Mouse (Mus musculus): ENCODE data around the gene Ak2. TPM values are rescaled to one million over a fixed set of nuclear protein-coding genes. Genes with fewer than 3 reads are reported as not detected.

Ak2 gene
- total RNA-seq, 2 experiments from 2014 or later, result 30.5 to 30.7 TPM

DNA sequence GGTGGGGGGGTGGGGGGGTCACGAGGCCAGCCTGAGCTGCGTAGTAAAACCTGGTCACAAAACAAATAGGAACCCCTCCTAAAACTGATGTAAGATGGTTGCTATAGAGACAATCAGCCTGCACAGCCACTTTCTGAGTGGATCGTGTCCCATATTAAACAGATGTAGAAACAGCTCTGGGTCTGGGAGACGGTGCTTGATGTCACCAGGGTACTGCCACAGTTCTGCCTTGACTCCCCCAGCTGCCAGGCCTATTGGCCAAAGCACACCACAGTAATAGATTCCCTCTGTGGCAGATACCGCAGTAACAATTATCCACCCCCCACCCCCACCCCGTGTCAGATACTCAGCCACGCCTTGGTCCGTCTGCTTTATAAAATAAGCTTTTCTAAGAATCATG, 6.6 kb downstream of the Ak2 start:
- intact Hi-C loops (cut with DNase I), result no loop called here
- DNase-seq (ENCODE audit: extremely low spot score in 1 of 2, low spot score in 2 of 2), result no peak

DNA sequence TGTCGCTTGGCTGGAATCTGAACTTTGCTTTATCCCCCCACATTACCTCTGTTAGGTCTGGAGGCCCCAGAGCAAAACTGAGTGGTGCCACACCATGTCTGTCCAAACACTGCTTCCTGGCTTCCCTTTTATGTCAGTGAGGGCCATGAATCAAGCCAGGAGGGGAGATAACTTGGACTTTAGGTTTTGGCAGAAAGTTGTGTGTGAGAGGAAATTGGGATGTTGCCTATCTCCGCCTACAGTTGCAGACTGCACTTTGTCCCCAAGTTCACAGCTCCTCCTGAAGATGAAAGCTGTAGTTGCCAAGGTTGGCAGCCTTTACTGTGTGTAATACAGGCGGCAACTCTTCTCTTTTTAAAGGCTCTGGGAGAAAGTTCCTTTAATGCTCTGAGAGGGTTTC, 9.0 kb downstream of the Ak2 start:
- intact Hi-C loops (cut with DNase I), result no loop called here
- DNase-seq (ENCODE audit: extremely low spot score in 1 of 2, low spot score in 2 of 2), result no peak

DNA sequence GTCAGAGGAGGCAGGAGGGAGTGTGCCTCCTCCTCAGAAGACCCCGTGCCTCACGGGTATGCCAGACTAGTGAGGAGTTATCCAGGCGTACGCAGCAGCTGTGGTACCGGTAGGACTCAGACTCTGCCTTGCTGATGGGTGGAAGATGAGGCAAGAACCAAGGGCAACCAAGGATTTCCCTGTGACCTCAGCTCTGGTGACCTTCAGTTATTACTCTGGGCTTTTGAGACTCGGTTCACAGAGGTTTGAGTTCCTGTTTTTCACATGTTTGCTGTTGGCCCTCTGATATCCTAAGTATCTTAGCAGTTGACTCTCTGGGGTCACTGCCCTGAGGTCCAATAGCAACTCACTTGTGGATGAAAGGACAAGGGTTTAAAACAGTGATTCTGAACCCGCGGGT, 12.0 kb downstream of the Ak2 start:
- intact Hi-C loops (cut with DNase I), result no loop called here
- DNase-seq (ENCODE audit: extremely low spot score in 1 of 2, low spot score in 2 of 2), result no peak

DNA sequence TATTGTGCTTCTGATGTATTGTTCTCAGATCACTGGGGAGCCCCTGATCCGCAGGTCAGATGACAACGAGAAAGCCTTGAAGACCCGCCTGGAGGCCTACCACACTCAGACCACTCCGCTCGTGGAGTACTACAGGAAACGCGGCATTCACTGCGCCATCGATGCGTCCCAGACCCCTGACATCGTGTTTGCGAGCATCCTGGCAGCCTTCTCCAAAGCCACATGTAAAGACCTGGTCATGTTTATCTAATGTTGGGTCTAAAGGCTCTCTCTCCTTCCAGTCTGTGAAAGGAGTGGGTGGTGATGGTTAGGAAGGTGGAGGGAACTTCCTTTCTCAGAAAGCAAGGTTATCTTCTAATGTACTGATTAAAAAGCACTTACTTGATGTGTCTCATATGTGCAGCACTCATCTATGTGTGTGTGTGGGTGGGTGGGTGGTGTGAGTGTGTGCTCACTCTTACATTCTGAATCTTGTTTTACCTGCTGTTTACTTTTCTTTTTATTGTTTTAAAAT, 16.3 kb downstream of the Ak2 start:
- intact Hi-C loops (cut with DNase I), result no loop called here
- DNase-seq (ENCODE audit: extremely low spot score in 1 of 2, low spot score in 2 of 2), result no peak

DNA sequence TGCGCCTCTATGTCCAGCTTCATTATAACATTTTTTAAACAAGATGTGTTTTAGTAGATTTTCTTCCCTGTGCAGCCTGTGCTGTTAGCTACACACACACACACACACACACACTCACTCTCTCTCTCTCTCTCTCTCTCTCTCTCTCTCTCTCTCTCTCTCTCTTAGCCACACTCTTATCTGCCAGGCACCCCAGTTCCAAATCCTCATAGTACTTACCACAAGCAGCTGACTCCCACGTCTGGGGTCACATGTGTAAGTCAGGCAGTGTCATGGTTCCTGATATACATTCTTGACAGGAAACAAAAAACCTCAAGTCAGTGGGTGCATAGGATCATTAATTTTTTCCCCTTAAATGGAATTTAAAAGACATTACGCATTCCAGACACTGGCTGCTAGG, 16.9 kb downstream of the Ak2 start:
- intact Hi-C loops (cut with DNase I), result no loop called here

DNA sequence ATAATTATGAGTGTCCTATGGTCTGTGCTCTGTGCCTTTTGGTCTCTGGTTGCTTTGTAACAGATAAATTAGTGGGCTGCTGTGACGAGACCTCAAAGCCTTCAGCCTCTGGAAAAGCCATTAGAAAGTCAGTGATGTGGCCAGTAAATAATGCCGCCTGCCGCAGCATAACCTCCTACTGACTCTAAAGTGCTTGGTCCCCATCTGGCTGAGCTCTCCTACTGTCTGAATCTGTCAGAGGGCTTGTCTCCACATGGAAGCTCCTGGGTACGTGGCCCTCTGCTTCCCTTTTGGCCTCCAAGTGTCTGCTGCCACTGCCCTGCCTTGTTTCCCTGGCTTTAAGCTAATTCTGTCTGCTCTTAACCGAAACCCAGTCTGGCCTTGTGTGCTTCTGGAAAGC, 17.8 kb downstream of the Ak2 start:
- intact Hi-C loops (cut with DNase I), result no loop called here
- DNase-seq (ENCODE audit: extremely low spot score in 1 of 2, low spot score in 2 of 2), result no peak

More for the DNA sequence above, 16.9 kb downstream of the Ak2 start:
- DNase-seq (ENCODE audit: extremely low spot score in 1 of 2, low spot score in 2 of 2), result no peak

DNA sequence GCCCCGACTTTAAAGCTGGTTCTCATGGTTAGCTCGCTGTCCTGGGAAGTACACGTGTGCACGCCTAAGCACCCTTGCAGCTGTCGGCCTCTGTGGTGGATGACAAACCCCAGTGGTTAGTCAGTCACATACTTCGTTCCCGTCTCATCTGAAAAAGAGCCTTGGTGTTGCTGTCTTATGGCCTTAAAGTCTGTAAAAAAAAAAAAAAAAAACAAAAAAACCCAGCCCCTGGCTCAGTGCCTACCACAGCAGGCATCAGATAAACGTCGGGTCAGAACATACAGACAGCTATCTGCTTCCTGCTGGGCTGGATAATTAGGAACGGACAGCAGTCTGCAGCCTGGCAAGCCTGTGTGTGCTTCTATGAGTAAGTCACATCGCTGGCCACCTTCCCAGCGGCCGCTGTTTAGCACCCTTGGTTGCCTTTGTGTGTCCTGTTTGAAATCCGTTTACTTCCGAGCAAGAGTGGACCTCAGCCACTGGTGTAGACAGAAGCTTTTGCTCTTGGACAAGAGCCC, 19.9 kb downstream of the Ak2 start:
- intact Hi-C loops (cut with DNase I), result no loop called here
- DNase-seq (ENCODE audit: extremely low spot score in 1 of 2, low spot score in 2 of 2), result peak in 1 of 2 experiments; percentile 64

DNA sequence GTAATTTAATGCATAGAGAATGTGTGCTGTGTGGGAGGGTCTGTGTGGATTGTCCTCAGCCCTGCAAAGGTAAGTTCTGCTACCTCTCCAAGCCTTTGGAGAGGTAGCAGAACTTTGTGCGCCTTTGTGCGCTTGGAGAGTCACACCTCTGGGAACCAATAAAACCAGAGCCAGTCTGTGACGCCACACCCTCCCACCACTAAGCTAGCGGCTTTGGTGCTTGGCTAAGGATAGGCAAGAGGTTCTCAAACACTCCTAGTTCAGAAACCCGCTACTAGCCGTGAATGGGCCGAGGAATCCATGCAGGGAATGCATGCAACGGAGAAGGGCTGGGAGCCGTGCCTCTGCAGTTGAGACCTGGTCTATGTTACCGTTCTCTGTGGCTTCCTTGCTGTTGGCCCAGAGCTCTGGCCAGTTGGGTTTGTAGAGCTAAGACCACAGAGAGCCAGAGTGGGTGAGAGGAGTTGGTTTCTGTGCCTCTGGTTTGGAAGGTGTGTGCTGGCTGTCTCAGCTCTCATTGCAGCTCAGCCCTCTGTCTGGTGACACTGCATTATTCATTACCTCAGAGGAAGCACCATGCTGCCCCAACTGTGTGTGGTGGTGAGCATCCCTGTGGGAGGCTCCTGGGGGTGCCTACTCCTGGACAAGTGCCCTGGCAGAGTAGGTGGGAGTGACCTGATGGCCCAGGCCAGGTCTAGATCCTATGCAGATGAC, 21.6 kb downstream of the Ak2 start:
- intact Hi-C loops (cut with DNase I), result no loop called here
- DNase-seq (ENCODE audit: extremely low spot score in 1 of 2, low spot score in 2 of 2), result no peak

DNA sequence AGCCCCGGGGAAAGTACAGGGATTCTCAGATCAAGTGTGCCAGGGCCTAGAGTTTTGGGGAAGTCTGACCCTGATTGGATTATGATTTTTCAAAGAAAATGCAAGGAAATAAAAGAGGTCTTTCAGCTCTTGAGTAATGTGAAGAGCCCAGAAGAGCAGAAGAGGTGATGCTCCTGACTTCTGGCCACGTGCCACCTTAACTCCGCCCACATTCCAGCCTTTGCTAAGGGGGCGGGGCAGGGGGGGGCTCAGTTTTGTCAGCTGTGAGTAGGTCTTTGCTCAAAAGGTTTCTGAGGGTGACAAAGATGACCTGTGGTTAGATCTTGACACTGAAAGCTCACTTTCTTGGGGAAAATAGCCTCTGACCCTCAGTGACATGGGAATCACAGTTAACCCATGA, 24.6 kb downstream of the Ak2 start:
- intact Hi-C loops (cut with DNase I), result no loop called here
- peak in 1 of 2 experiments; percentile 63 for DNase-seq (ENCODE audit: extremely low spot score in 1 of 2, low spot score in 2 of 2)

DNA sequence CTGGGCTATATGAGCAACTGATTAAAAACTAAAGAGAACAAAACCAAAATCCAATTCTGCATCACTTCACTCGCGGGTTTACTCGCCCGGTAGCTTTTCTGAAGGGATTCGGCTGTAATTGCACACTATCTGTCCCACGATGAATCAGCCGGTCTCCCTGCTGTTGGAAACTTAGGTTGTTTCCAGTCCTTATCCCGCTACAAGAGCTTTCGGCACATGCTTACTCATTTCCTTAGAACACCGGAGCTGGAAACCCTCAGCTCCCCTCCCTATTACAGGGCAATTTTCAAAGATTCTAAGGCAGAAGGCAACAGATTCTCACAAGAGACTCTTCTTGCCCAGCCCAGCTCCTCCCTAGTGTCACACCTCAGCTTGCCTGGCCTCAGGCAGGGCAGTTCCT, 25.4 kb downstream of the Ak2 start:
- DNase-seq (ENCODE audit: extremely low spot score in 1 of 2, low spot score in 2 of 2), result no peak
- intact Hi-C loops (cut with DNase I), result no loop called here

DNA sequence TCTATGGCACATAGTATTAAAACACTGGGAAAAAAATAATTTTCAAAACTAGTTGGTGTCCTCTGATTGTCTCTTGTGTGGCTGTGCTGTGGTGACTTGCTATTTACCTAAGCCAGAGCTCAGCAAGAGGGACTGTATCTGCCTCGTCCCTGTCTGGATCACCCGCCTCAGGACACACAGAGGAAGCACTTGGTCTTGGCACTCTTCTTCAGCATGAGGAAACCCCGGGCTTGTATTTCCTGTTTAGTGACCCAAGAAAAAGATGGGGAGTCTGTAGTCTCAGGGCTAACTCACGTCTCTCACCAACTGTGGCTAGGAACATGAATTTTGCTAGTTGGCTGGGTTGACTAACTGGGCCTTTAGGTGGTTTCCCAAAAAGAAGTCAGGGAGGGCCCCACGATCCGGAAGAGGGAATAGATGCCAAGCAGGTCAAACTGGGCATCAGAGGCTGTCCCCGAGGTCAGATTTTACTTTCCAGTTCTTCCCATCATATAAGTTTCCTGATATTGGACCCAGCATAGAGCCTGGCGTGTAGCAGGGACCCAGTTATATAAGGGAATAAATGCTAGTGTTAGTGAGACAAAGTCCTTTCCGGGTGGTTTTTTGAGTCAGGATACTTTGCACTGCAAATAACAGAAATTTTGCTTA, 27.2 kb downstream of the Ak2 start:
- no peak for DNase-seq (ENCODE audit: extremely low spot score in 1 of 2, low spot score in 2 of 2)
- intact Hi-C loops (cut with DNase I), result no loop called here

DNA sequence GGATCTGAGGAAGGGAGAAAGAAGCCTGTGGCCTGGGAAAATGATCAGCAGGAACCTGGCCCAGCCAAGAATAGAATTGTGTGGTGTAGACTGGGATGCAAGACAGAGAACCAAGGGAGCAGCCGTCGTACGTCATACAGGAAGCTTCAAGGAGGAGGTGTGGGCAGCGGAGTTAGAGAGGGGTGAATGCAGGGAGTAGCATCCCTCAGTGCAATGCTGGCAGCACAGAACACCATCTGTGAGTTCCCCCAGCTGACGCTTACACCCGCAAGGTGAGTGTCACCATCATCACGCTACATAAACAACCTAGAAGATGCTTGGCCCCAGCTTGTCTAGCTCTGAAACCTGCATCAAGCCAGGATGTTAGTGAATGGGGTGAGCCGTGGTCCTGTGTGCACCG, 28.0 kb downstream of the Ak2 start:
- intact Hi-C loops (cut with DNase I), result no loop called here
- DNase-seq (ENCODE audit: extremely low spot score in 1 of 2, low spot score in 2 of 2), result no peak

DNA sequence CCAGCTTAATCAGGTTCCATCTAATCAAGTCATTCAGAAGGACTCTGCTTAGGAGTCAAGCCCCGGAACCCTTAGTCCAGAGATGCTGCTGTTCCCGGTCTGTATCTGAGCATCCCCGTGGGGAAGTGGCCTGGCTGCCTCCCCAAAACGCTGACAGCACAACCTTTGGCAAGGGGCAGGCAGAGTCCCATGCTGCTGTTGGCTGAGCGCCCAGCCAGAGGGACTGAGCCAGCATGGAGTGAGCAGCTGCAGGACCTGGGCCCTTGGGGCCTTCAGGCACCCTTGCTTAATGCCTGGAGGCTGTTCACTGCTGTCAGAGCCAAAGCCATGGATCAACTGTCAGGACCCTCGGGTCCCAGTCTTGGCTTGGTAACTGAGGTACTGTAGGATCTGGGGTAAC, 28.7 kb downstream of the Ak2 start:
- intact Hi-C loops (cut with DNase I), result no loop called here
- peak; percentile 79 to 91 for DNase-seq (ENCODE audit: extremely low spot score in 1 of 2, low spot score in 2 of 2)

DNA sequence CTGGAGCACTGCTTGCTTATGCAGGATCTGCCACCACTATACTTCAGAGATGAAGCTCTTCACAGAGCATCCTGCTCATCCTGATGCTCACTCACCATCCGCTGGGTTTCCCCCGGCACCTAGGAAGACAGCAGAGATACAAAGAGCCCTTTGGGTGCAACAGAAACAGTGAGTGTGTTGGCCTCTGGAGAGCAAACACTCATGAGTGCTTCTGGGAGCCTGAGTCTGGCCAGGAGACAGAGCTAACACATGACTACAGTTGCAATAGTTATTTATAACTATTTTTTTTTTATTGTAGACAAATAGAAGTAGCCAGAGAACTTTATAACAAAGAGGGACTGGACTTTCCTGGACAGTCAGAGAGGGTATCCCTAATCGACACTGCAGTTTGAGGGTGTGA, 29.7 kb downstream of the Ak2 start:
- DNase-seq (ENCODE audit: extremely low spot score in 1 of 2, low spot score in 2 of 2), result no peak
- intact Hi-C loops (cut with DNase I), result no loop called here

DNA sequence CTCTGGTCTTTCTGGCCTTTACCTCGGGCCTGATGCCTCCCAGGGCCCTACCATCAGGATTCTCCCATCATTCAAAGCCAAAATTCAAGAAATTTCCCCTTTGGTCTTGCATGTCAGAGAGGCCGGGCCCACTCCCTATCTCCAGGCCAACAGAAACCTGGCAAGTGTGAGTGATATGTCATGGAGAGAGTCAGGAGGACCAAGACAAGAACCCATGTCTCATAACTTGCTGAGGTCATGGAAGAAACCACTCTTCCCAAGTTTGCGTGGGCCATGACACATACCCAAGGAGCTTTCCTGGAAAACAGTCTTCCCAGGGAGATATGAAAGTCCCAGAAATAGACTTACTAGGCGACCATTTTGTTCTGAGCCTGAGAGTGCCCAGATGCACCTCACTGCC, 30.1 kb downstream of the Ak2 start:
- intact Hi-C loops (cut with DNase I), result no loop called here
- no peak for DNase-seq (ENCODE audit: extremely low spot score in 1 of 2, low spot score in 2 of 2)

DNA sequence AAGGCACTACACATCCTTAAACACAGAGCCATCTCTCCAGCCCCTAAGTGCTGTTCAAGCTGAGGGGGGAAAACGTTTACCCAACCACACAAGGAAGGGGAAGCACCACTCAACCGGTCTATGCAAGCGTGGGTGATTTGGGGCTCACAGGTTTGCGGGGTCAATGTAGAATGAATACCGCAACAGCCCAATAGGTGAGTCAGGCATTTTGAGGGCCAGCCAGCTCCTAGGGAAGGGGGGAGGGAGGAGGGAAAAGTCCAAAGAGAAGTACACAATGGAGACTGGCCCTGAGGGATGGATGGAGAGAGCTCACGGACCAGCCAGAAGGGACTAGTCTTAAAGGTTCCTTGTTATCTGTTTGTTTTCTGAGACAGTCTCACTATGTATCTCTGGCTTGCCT, 32.1 kb downstream of the Ak2 start:
- no peak for DNase-seq (ENCODE audit: extremely low spot score in 1 of 2, low spot score in 2 of 2)
- intact Hi-C loops (cut with DNase I), result no loop called here

DNA sequence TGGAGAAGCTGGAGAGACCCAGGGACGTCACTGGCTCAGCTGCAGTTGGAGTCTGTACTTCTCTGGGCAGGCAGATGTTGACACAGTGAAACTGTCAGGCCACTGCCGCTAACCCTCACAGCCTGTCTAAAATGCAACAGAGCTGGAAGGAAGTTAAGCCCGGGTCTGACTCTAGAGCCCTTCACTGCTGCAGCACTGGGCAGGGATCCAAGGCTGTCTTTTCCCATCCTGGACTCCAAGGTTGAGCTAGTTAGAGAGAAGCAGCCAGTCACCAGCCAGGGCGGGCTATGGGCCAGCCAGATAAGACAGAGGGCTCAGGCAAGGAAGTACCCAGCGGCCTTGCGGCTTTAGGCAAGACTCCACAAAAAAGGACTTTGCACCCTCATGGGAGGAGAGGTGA, 33.0 kb downstream of the Ak2 start:
- intact Hi-C loops (cut with DNase I), result no loop called here
- peak in 1 of 2 experiments; percentile 69 for DNase-seq (ENCODE audit: extremely low spot score in 1 of 2, low spot score in 2 of 2)

DNA sequence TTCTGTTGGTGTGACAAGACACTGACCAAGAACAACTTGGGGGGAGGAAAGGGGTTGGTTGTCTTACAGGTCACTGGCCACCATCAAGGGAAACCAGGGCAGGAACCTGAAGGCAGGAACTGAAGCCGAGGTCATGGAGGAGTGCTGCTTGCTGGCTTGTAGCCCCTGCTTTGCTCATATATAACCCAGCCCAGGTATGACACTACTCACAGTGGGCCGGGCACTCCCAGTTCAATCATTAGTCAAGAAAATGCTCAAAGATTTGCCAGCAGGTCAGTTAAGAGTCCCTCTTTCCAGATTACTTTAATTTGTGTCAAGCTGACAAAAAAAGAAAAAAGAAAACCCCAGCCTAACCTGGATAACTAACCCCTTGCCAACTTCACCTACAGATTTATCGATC, 33.9 kb downstream of the Ak2 start:
- DNase-seq (ENCODE audit: extremely low spot score in 1 of 2, low spot score in 2 of 2), result no peak
- intact Hi-C loops (cut with DNase I), result no loop called here

DNA sequence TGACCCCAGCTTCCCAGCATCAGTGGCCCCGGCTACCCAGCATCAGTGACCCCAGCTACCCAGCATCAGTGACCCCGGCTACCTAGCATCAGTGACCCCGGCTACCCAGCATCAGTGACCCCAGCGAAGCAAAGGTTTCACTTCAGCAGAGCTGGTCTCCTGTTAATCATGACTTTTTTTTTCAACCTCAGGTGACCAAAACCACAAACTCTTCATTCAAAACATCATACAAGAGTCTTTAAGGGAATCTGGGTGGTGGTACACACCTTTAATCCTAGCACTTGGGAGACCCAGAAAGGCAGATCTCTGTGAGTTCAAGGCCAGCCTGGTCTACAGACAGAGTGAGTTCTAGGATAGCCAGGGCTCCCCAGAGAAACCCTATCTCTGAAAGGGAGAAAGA, 39.0 kb downstream of the Ak2 start:
- no peak for DNase-seq (ENCODE audit: extremely low spot score in 1 of 2, low spot score in 2 of 2)
- intact Hi-C loops (cut with DNase I), result no loop called here

DNA sequence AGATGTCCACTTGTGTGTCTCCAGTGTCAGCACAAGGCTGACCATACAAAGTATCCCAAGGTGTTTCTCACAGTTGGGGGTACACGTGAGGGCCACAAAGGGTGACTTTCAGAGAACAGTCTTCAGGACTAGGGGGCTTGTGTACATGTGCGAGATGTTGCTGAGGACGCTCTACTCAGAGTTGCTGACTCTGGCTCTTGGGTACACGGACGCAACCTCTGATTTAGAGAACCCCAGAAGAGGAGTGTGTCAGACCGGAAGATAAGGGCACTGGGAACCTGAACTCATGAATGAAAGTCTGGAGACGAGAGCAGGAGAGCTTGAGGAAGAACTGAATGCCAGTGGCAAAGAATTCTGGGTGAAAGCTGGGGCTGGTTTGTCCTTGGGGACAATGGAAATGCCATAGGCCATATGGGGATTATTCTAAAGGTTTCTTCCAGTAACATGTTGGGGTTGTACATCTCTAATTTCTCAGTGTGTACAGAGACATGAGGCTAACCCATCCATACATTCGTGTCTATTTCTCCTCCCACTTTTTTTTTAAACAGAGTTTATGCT, 39.7 kb downstream of the Ak2 start:
- DNase-seq (ENCODE audit: extremely low spot score in 1 of 2, low spot score in 2 of 2), result no peak
- intact Hi-C loops (cut with DNase I), result no loop called here

Data from left cerebral cortex, postnatal 10 days (tissue).